Mouse (Mus musculus): ENCODE measurements around the gene Dcun1d3. TPM values are rescaled to one million over a fixed set of nuclear protein-coding genes. Genes with fewer than 3 reads are reported as not detected.
A peak's percentile ranks its signal among the peaks of the same experiment; 100 is the strongest.

Gene Dcun1d3
- 10 to 100 TPM; 17.6 to 18.8 TPM for total RNA-seq (2021)
- long read RNA-seq, experiment 1, full-length matches to known transcripts = 2 of 4 reads
- long read RNA-seq, experiment 1, partial matches to known transcripts = 0 of 4 reads
- long read RNA-seq, experiment 1, other reads (novel, unspliced or antisense) = 2 of 4 reads
- long read RNA-seq, experiment 2, full-length matches to known transcripts = 1 of 3 reads
- long read RNA-seq, experiment 2, partial matches to known transcripts = 0 of 3 reads
- long read RNA-seq, experiment 2, other reads (novel, unspliced or antisense) = 2 of 3 reads

DNA sequence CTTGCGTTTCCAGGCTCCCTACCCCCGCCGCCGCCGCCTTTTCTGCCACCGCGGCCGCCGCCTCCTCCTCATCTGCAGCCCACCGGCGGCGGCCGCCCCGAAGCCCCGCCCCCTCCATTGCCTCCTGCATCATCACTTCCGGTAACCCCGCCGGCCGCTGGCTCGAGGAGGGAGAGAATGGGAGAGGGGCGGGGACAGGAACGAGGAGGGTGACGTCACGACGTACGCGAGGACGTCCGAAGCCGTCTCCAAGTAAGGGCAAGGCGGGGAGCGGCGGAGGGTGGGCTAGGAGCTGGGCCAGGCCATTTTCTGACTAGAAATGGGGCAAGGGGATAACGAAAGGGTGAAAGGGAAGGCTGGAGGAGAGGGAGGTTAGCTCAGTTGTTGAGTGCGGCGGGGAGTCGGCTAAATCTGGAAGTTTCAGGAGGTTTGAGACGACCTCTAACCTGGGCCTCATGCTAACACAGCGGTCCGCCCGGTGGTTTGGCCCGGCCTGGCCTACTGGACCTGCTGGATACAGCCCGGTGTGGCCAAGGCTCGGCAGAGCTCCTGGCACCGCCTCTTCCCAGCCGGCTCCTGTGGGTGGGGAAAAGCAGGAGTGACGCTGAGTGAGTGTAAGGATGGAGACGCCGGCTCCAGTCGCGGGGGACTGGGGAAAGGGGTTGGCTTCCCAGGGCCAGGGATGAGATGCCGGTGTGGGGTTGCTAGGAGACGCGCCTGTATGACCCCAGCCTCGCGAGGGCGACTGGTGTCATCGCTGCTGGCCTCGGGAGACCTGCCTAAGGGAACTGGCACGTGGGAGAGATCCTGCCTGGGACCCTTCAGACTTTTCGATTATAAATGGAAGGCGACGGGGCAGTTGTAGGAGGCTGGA is at the start of gene Dcun1d3, which contains the start of gene Lyrm1:
Dcun1d3 (minus strand) TSS at position 660 of the 874 bp plus-strand sequence.
Lyrm1 (plus strand) TSS at position 223 of the 874 bp plus-strand sequence.
- peak; percentile 97 for DNase-seq

DNA sequence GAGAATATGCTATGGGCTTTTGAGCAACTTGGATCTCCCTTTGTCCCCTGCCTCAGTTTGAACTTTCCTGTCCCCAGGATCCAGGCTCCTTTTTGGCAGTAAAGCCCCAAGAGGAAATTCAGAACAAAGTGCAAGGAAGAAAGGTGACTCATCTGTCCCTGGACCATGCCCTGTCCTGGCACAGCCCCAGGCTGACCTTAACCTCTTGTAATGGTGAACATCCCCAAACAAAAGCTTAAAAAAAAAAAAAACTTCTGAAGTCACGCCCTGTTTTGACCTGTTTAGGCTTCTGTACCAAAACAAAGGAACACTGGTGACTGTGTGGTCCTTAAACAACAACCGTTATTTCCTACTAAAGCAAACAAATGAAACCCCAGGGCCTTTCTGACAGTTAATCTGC is 45.5 kb upstream of the Dcun1d3 start:
- DNase-seq = peak; percentile 42

- no peak for DNase-seq
Measured at GRCm38 (mm10) chr7:119937036-119937435, 40.9 kb upstream of the Dcun1d3 start.

- no peak for DNase-seq
Measured at GRCm38 (mm10) chr7:119936321-119936720, 40.2 kb upstream of the Dcun1d3 start.

- DNase-seq = no peak
Measured at GRCm38 (mm10) chr7:119928783-119929440, 32.8 kb upstream of the Dcun1d3 start.

- no peak for DNase-seq
Measured at GRCm38 (mm10) chr7:119921054-119921453, 25.0 kb upstream of the Dcun1d3 start.

- DNase-seq = no peak
Measured at GRCm38 (mm10) chr7:119920457-119920856, 24.4 kb upstream of the Dcun1d3 start.

GRCm38 (mm10) chr7:119911727-119912126 is 15.6 kb upstream of the Dcun1d3 start:
- DNase-seq = no peak

DNA sequence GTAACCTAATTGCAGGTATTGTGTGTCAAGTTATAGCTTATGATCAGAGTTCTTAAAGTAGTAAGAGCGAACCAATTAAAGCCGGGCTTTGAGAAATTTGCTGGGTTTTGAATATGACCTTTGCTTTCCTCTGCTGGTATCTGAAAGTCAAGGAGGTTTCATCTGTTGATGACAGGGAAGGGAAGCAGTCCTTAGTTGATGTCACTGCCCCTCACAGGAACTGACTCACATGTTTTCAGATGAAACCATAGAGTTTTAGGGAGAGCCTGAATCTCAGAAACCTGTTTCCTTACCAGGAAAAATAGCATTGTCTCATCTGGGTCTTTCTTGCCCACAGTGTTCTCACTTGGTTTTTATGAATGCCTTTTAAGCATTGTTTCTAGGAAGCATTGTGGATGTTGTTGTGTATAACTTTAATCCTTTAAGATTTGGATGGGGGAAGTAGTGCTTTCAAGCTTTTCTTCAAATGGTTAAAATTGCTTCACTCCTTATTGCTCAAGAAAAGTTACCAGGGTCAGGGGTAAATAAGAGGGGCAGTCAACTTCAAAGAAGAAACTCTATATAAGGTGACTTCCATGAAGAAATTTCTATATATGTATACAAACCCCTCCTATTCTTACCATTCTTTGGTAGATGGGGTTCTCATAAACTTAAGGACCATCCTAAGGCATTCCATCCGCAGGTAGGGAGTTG is 10.6 kb upstream of the Dcun1d3 start:
- no peak for DNase-seq

- DNase-seq = no peak
Measured at GRCm38 (mm10) chr7:119899386-119900057, 3.4 kb upstream of the Dcun1d3 start.

DNA sequence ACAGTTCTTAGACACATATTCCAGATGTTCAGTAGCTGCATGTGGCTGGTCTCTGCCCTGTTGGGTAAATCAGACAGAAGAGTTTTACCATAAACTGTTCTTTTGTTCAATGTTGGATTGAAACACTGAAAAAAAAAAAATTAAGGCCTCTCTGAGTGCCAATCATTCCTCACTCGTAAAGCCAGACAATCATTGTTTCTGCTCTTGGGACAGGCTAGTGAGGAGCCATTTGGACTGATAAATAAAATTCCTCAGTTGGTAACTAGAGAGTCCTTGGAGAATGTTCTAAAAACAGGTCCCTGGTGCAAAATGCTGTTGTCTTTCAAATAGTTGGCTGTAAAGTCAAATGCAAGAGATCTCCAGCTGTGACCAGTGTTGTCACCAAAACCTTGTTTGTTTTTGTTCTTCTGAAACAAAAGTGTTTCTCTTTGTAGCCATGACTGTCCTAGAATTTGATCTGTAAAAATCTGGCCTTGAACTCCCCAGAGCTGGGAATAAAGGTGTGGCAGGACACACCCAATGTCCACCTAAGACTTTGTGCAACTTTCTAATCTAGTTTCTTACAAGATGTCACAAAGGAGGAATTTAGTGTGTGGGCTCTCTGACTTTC is 2.3 kb upstream of the Dcun1d3 start:
- no peak for DNase-seq

- DNase-seq = no peak
Measured at GRCm38 (mm10) chr7:119897521-119898109, 1.5 kb upstream of the Dcun1d3 start.

GRCm38 (mm10) chr7:119894818-119895544 is 1.1 kb downstream of the Dcun1d3 start:
- no peak for DNase-seq

- DNase-seq = no peak
Measured at GRCm38 (mm10) chr7:119892742-119893141, 3.4 kb downstream of the Dcun1d3 start.

- no peak for DNase-seq
Measured at GRCm38 (mm10) chr7:119892198-119892597, 3.9 kb downstream of the Dcun1d3 start.

DNA sequence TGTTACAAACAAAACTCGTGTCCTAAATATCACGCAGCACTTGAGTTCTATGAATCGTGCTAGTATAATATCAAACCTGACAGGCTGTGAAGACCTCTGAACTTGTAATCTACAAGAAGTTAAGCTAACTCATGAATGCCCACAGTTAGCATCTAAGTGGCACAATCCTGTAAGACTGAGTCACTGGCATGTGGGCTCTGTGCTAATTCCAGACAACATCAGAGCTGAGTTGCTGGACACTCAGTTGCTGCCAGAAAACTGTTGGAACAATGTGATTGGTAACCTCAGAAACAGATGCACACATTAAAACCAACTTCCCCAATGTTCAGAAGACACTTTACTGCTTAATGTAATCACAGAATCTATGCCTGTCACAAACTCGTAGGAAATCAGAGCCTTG is 8.2 kb downstream of the Dcun1d3 start:
- no peak for DNase-seq

DNA sequence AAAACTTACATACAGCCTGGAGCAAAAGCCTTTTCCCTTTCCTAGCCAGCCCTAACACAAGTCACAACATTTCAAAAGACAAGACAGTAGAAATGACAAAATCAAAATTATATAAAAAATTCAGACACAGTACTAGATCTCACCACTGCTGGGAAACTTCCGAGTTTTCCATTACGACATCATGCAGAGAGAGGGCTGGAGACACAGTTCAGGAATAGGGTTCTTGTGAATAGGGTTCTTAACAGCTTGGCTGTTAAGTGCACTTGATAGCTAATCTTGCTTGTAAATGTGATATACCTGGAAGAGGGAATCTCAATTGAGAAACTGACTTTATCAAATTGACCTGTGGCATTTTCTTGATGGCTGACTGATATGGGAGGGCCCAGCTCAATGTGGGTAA is 14.9 kb downstream of the Dcun1d3 start:
- no peak for DNase-seq

- no peak for DNase-seq
Measured at GRCm38 (mm10) chr7:119880345-119880744, 15.8 kb downstream of the Dcun1d3 start.

DNA sequence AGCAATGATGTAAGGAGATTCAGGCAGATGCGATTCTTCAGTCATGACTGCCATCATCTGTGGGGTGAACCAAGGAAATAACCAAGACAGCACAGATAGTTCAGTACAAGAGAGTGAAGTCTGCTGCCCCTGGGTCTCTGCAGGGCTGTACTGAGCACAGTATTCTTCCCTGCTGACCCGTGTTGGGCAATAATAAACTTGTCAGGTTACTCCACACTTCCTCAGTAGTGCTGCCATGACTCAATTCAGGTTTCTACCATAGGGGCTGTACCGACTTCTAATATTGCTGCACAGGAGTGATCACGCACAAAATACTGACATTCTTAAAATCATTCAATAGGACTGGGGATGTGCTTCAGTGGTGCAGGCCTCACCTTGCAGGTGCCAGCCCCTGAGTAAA is 16.9 kb downstream of the Dcun1d3 start:
- DNase-seq = no peak
